Mouse (Mus musculus): Measurements from ENCODE around the gene Nfia.

GRCm38 (mm10) chr4:97900256-97900944 is 127.9 kb downstream of the Nfia start:
- TF ChIP-seq CTCF (conservative IDR thresholded peaks at IDR 0.05; ENCODE audit: low read length) (no peak), NANOG (IDR thresholded peaks at IDR 0.05; ENCODE audit: borderline replicate concordance, low read length) (no peak)
